Mouse (Mus musculus): Measurements from ENCODE around the gene Cysltr2.

- TF ChIP-seq EP300 (IDR thresholded peaks at IDR 0.05; ENCODE audit: insufficient read depth, low read depth, low read length), result no peak
- no peak for TF ChIP-seq CTCF (IDR thresholded peaks at IDR 0.05; ENCODE audit: low read depth, low read length)
Measured at GRCm38 (mm10) chr14:72982981-72983436, 65.9 kb downstream of the Cysltr2 start.
